Comparison of ENCODE assay signal across 8 mouse cellular contexts in the genomic region with DNA sequence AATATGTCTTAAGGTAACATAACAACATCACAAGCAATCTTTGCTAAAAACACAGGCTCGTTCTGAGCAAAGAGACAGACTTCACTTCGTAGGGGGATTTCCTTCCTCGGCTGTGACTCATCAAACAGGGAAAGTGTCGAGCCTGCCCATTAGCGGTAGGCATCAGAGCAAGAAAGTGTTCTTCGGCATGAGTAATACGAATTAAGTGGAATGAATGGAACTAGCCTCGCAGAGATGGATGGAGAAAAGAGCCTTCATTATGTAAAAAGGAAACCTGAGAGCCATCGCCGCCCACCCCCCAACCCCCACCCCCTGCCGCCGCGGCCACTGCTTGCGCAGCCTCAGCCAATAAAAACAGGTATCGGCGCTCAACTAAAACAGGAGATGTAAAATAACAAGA. TPM values are rescaled to one million over a fixed set of nuclear protein-coding genes. Genes with fewer than 3 reads are reported as not detected.
A peak's percentile ranks its signal among the peaks of the same experiment; 100 is the strongest.
DNase-seq lines count a peak whose midpoint lies in the region; ATAC-seq and TF ChIP-seq lines count a peak whose summit lies in the region.

No protein-coding gene starts in this region.

- H3K4me3 ChIP-seq in liver, embryonic 11.5 days (ENCODE audit: low read depth, low read length): peak overlapping the region; percentile 5
- peak overlapping the region; percentile 47 for H3K4me3 ChIP-seq in bone marrow macrophage, adult 2 months (ENCODE audit: insufficient read depth, low read length)
- peak overlapping the region; percentile 44 for H3K4me3 ChIP-seq in heart, postnatal 0 days (ENCODE audit: low read depth, low read length)
- peak overlapping the region; percentile 87 for H3K4me3 ChIP-seq in megakaryocyte, embryonic 14.5 days (replicated peaks)

- no peak for TF ChIP-seq POLR2A in bone marrow macrophage, adult 2 months (IDR thresholded peaks at IDR 0.05; ENCODE audit: borderline replicate concordance, low read depth, low read length)

- H3K27ac ChIP-seq in liver, embryonic 11.5 days (ENCODE audit: low read depth, low read length): no peak overlapping the region
- H3K27ac ChIP-seq in bone marrow macrophage, adult 2 months (ENCODE audit: insufficient read depth, low read depth, low read length): no peak overlapping the region
- H3K27ac ChIP-seq in heart, postnatal 0 days (ENCODE audit: low read depth): no peak overlapping the region

- peak overlapping the region; percentile 61 for H3K4me2 ChIP-seq in liver, embryonic 11.5 days
- peak overlapping the region; percentile 58 for H3K4me2 ChIP-seq in heart, postnatal 0 days (ENCODE audit: low read depth, low read length)

- peak; percentile 33 for DNase-seq in liver, embryonic 11.5 days (ENCODE audit: low spot score)
- no peak for DNase-seq in liver
- peak; percentile 46 for DNase-seq in heart, postnatal 0 days (ENCODE audit: low spot score)
- no peak for DNase-seq in cerebellum, adult 18-20 months
- no peak for DNase-seq in right cerebral cortex, postnatal 10 days (ENCODE audit: low spot score in 2 of 2)

- no peaks in the 10 kb centered on the region for H3K27me3 ChIP-seq in liver, embryonic 11.5 days (replicated peaks; ENCODE audit: control insufficient read depth, insufficient read depth, low read length)
- H3K27me3 ChIP-seq in heart, postnatal 0 days (ENCODE audit: control insufficient read depth, insufficient read depth, low read length): no peaks in the 10 kb centered on the region
- no peaks in the 10 kb centered on the region for H3K27me3 ChIP-seq in megakaryocyte, embryonic 14.5 days (replicated peaks)

- 2% methylated on average over 16 of the region's 16 CpGs for WGBS in liver, embryonic 11.5 days
- 3% methylated on average over 16 of the region's 16 CpGs for WGBS in heart, postnatal 0 days

- peaks cover 6% of the 10 kb centered on the region for H3K4me1 ChIP-seq in liver, embryonic 11.5 days (replicated peaks; ENCODE audit: control insufficient read depth, insufficient read depth, low read length)
- peaks cover 2% of the 10 kb centered on the region; the same call in 1 of the 2 replicates for H3K4me1 ChIP-seq in bone marrow macrophage, adult 2 months (ENCODE audit: control insufficient read depth, insufficient read depth, low read length)
- H3K4me1 ChIP-seq in heart, postnatal 0 days (ENCODE audit: control insufficient read depth, insufficient read depth): no peaks in the 10 kb centered on the region
- H3K4me1 ChIP-seq in megakaryocyte, embryonic 14.5 days: peaks cover 16% of the 10 kb centered on the region

- no peak; the same call in 1 of the 2 replicates for ATAC-seq in liver, embryonic 11.5 days (replicated peaks; ENCODE audit: low FRiP score)
- ATAC-seq in heart, postnatal 0 days (ENCODE audit: insufficient read depth, low read depth): no peak
- ATAC-seq in erythroid progenitor cell, adult 5-6 weeks (replicated peaks; ENCODE audit: low FRiP score, poor library complexity, severe bottlenecking): no peak

- no peaks in the 10 kb centered on the region for H3K9me3 ChIP-seq in liver, embryonic 11.5 days (ENCODE audit: control insufficient read depth, low read length)
- no peaks in the 10 kb centered on the region for H3K9me3 ChIP-seq in heart, postnatal 0 days (replicated peaks; ENCODE audit: control insufficient read depth, low read length)
- no peaks in the 10 kb centered on the region for H3K9me3 ChIP-seq in megakaryocyte, embryonic 14.5 days

- TF ChIP-seq CTCF in bone marrow macrophage, adult 2 months (IDR thresholded peaks at IDR 0.05; ENCODE audit: low read depth, low read length): no peak
- TF ChIP-seq CTCF in heart, postnatal 0 days (IDR thresholded peaks at IDR 0.05; ENCODE audit: low read depth): no peak

- TF ChIP-seq EP300 in heart, postnatal 0 days (IDR thresholded peaks at IDR 0.05; ENCODE audit: low read depth): no peak

- H3K9ac ChIP-seq in liver, embryonic 11.5 days (ENCODE audit: low read depth, low read length): no peak overlapping the region
- 0 out of 2 replicates have a peak overlapping the region, but pooled peaks have one; percentile 4 for H3K9ac ChIP-seq in heart, postnatal 0 days (replicated peaks; ENCODE audit: low read depth, low read length)

- no peaks in the 10 kb centered on the region for H3K36me3 ChIP-seq in liver, embryonic 11.5 days (ENCODE audit: control insufficient read depth, insufficient read depth, low read length)
- no peaks in the 10 kb centered on the region for H3K36me3 ChIP-seq in heart, postnatal 0 days (replicated peaks; ENCODE audit: control insufficient read depth, insufficient read depth, low read length)
- H3K36me3 ChIP-seq in megakaryocyte, embryonic 14.5 days (replicated peaks; ENCODE audit: low read length): no peaks in the 10 kb centered on the region

RNA-seq across cellular contexts. Expression of gene Nebl, which starts 10.3 kb away (rescaled TPM):
- 1.7 and 3.1 TPM in 2 replicates for polyA plus RNA-seq in liver, embryonic 11.5 days (2014; fragmentation: Nextera tagmentation; extraction: Ambion mirVana)
- 0.67 TPM in 1 of 2 replicates, not detected in the other for polyA plus RNA-seq in bone marrow macrophage, adult 2 months (2012; ENCODE audit: insufficient read depth, insufficient read length, missing spikeins)
- 184 and 201 TPM in 2 replicates for total RNA-seq in heart, postnatal 0 days (2014; rRNA removed; ENCODE audit: low replicate concordance)
- 292 and 296 TPM in 2 replicates for polyA plus RNA-seq in heart, postnatal 0 days (2015; fragmentation: Nextera tagmentation; extraction: Ambion mirVana)
- polyA plus RNA-seq in megakaryocyte, embryonic 14.5 days (2012; ENCODE audit: insufficient read depth, low replicate concordance): 0.04 TPM in 1 of 2 replicates, not detected in the other
- not detected in 2 replicates for total RNA-seq in erythroid progenitor cell, adult 5-6 weeks (2015; ENCODE audit: low replicate concordance)
- not detected in 2 replicates for total RNA-seq in erythroid progenitor cell, adult 5-6 weeks (2017; ENCODE audit: low replicate concordance)

Comparison
In these comparisons a context has a peak if more than half of its experiments do, and no peak if none do; other contexts are left out.
1. DNase-seq: peak in liver, embryonic 11.5 days (single experiment) and heart, postnatal 0 days (single experiment); none in liver (single experiment), cerebellum, adult 18-20 months (0 of 2) and right cerebral cortex, postnatal 10 days (0 of 2).
2. H3K4me3 ChIP-seq: peak in every context shown above with its lines; median percentile 87 in megakaryocyte, embryonic 14.5 days; 47 in bone marrow macrophage, adult 2 months; 44 in heart, postnatal 0 days; 5 in liver, embryonic 11.5 days.
3. RNA of gene Nebl, which starts 10.3 kb away (polyA plus RNA-seq): 292 to 296 TPM in heart, postnatal 0 days; 1.7 to 3.1 TPM in liver, embryonic 11.5 days, 0.04 TPM in megakaryocyte, embryonic 14.5 days and 0.67 TPM in bone marrow macrophage, adult 2 months; every median in the first group is over 10 times any median in the second.